Mouse (Mus musculus): ENCODE results near the gene Zbtb46. TPM values are rescaled to one million over a fixed set of nuclear protein-coding genes. Genes with fewer than 3 reads are reported as not detected.

The Zbtb46 gene
- polyA plus RNA-seq, 1 experiment, result 9.7 TPM

- TF ChIP-seq POLR2A (IDR thresholded peaks at IDR 0.05; ENCODE audit: borderline replicate concordance, control insufficient read depth, low read depth, low read length), result no peak
- no peak for TF ChIP-seq CTCF (IDR thresholded peaks at IDR 0.05; ENCODE audit: control insufficient read depth, insufficient read depth, low read length)
These were observed 2.4 kb upstream of the Zbtb46 start for GRCm38 (mm10) chr2:181461536-181462100.

GRCm38 (mm10) chr2:181459673-181460621, 721 bp upstream of the Zbtb46 start:
- Histone ChIP-seq H3K27ac (ENCODE audit: control insufficient read depth, insufficient read depth, low read depth, low read length, poor library complexity) (peak overlapping the region; percentile 93), H3K4me1 (ENCODE audit: control insufficient read depth, insufficient read depth, low read length) (no peaks in the 10 kb centered on the region), H3K4me3 (replicated peaks; ENCODE audit: control insufficient read depth, low read depth, low read length) (peak overlapping the region; percentile 79)
- 5% methylated on average over 70 of the region's 71 CpGs for WGBS
- TF ChIP-seq POLR2A (IDR thresholded peaks at IDR 0.05; ENCODE audit: borderline replicate concordance, control insufficient read depth, low read depth, low read length) (peak; percentile 55; the same call in 1 of the 2 replicates), CTCF (IDR thresholded peaks at IDR 0.05; ENCODE audit: control insufficient read depth, insufficient read depth, low read length) (no peak)

More at GRCm38 (mm10) chr2:181461536-181462100, 2.4 kb upstream of the Zbtb46 start:
- WGBS, result 65% methylated on average over 1 of the region's 1 CpGs
- Histone ChIP-seq H3K4me1 (ENCODE audit: control insufficient read depth, insufficient read depth, low read length) (no peaks in the 10 kb centered on the region), H3K27ac (ENCODE audit: control insufficient read depth, insufficient read depth, low read depth, low read length, poor library complexity) (no peak overlapping the region), H3K4me3 (replicated peaks; ENCODE audit: control insufficient read depth, low read depth, low read length) (no peak overlapping the region)

- H3K4me3 ChIP-seq (replicated peaks; ENCODE audit: control insufficient read depth, low read depth, low read length), result peak overlapping the region; percentile 69
- no peaks in the 10 kb centered on the region for H3K4me1 ChIP-seq (ENCODE audit: control insufficient read depth, insufficient read depth, low read length)
- TF ChIP-seq POLR2A (IDR thresholded peaks at IDR 0.05; ENCODE audit: borderline replicate concordance, control insufficient read depth, low read depth, low read length), result no peak
- no peak for TF ChIP-seq CTCF (IDR thresholded peaks at IDR 0.05; ENCODE audit: control insufficient read depth, insufficient read depth, low read length)
- H3K27ac ChIP-seq (ENCODE audit: control insufficient read depth, insufficient read depth, low read depth, low read length, poor library complexity), result peak overlapping the region; percentile 65; the same call in 1 of the 2 replicates
- WGBS, result 2% methylated on average over 67 of the region's 72 CpGs
These were observed 644 bp downstream of the Zbtb46 start for GRCm38 (mm10) chr2:181458411-181459152.

- Histone ChIP-seq H3K4me3 (replicated peaks; ENCODE audit: control insufficient read depth, low read depth, low read length) (no peak overlapping the region), H3K4me1 (ENCODE audit: control insufficient read depth, insufficient read depth, low read length) (no peaks in the 10 kb centered on the region), H3K27ac (ENCODE audit: control insufficient read depth, insufficient read depth, low read depth, low read length, poor library complexity) (no peak overlapping the region)
- TF ChIP-seq CTCF (IDR thresholded peaks at IDR 0.05; ENCODE audit: control insufficient read depth, insufficient read depth, low read length) (no peak), POLR2A (IDR thresholded peaks at IDR 0.05; ENCODE audit: borderline replicate concordance, control insufficient read depth, low read depth, low read length) (no peak)
- WGBS, result 11% methylated on average over 15 of the region's 15 CpGs
These were observed 1.4 kb downstream of the Zbtb46 start for GRCm38 (mm10) chr2:181457831-181458230.

GRCm38 (mm10) chr2:181455899-181456298, 3.3 kb downstream of the Zbtb46 start:
- no peak overlapping the region for H3K4me3 ChIP-seq (replicated peaks; ENCODE audit: control insufficient read depth, low read depth, low read length)
- 80% methylated on average over 2 of the region's 2 CpGs for WGBS
- H3K4me1 ChIP-seq (ENCODE audit: control insufficient read depth, insufficient read depth, low read length), result no peaks in the 10 kb centered on the region
- no peak overlapping the region for H3K27ac ChIP-seq (ENCODE audit: control insufficient read depth, insufficient read depth, low read depth, low read length, poor library complexity)
- TF ChIP-seq CTCF (IDR thresholded peaks at IDR 0.05; ENCODE audit: control insufficient read depth, insufficient read depth, low read length), result no peak
- no peak for TF ChIP-seq POLR2A (IDR thresholded peaks at IDR 0.05; ENCODE audit: borderline replicate concordance, control insufficient read depth, low read depth, low read length)

- WGBS, result 77% methylated on average over 1 of the region's 1 CpGs
- no peak overlapping the region for H3K27ac ChIP-seq (ENCODE audit: control insufficient read depth, insufficient read depth, low read depth, low read length, poor library complexity)
- TF ChIP-seq CTCF (IDR thresholded peaks at IDR 0.05; ENCODE audit: control insufficient read depth, insufficient read depth, low read length), result peak; percentile 43; the same call in 1 of the 2 replicates
- no peak for TF ChIP-seq POLR2A (IDR thresholded peaks at IDR 0.05; ENCODE audit: borderline replicate concordance, control insufficient read depth, low read depth, low read length)
- no peak overlapping the region for H3K4me3 ChIP-seq (replicated peaks; ENCODE audit: control insufficient read depth, low read depth, low read length)
- no peaks in the 10 kb centered on the region for H3K4me1 ChIP-seq (ENCODE audit: control insufficient read depth, insufficient read depth, low read length)
These were observed 6.0 kb downstream of the Zbtb46 start for GRCm38 (mm10) chr2:181453274-181453673.

GRCm38 (mm10) chr2:181452181-181452580, 7.0 kb downstream of the Zbtb46 start:
- no peak overlapping the region for H3K27ac ChIP-seq (ENCODE audit: control insufficient read depth, insufficient read depth, low read depth, low read length, poor library complexity)
- no peak for TF ChIP-seq POLR2A (IDR thresholded peaks at IDR 0.05; ENCODE audit: borderline replicate concordance, control insufficient read depth, low read depth, low read length)
- no peak for TF ChIP-seq CTCF (IDR thresholded peaks at IDR 0.05; ENCODE audit: control insufficient read depth, insufficient read depth, low read length)
- no peak overlapping the region for H3K4me3 ChIP-seq (replicated peaks; ENCODE audit: control insufficient read depth, low read depth, low read length)
- 86% methylated on average over 4 of the region's 4 CpGs for WGBS
- H3K4me1 ChIP-seq (ENCODE audit: control insufficient read depth, insufficient read depth, low read length), result no peaks in the 10 kb centered on the region

GRCm38 (mm10) chr2:181443016-181443415, 16.2 kb downstream of the Zbtb46 start:
- H3K4me1 ChIP-seq (ENCODE audit: control insufficient read depth, insufficient read depth, low read length), result no peaks in the 10 kb centered on the region
- TF ChIP-seq CTCF (IDR thresholded peaks at IDR 0.05; ENCODE audit: control insufficient read depth, insufficient read depth, low read length), result no peak
- TF ChIP-seq POLR2A (IDR thresholded peaks at IDR 0.05; ENCODE audit: borderline replicate concordance, control insufficient read depth, low read depth, low read length), result no peak
- H3K4me3 ChIP-seq (replicated peaks; ENCODE audit: control insufficient read depth, low read depth, low read length), result no peak overlapping the region
- 8% methylated on average over 2 of the region's 2 CpGs for WGBS
- H3K27ac ChIP-seq (ENCODE audit: control insufficient read depth, insufficient read depth, low read depth, low read length, poor library complexity), result no peak overlapping the region

All from bone marrow, adult 2 months (tissue).